Mouse (Mus musculus): ENCODE data around the gene Rock2. TPM values are rescaled to one million over a fixed set of nuclear protein-coding genes. Genes with fewer than 3 reads are reported as not detected.

The Rock2 gene
- polyA plus RNA-seq, 1 experiment from 2014 or later = 14.4 TPM

GRCm38 (mm10) chr12:16869091-16869778 is 25.5 kb upstream of the Rock2 start:
- H3K4me2 ChIP-seq = no peak overlapping the region
- H3K4me1 ChIP-seq (ENCODE audit: control insufficient read depth, insufficient read depth, low read length) = peaks cover 7% of the 10 kb centered on the region
- H3K9me3 ChIP-seq (ENCODE audit: control insufficient read depth, low read length) = no peaks in the 10 kb centered on the region
- WGBS = 79% methylated on average over 8 of the region's 8 CpGs
- H3K4me3 ChIP-seq (ENCODE audit: low read depth, low read length) = no peak overlapping the region
- ATAC-seq (ENCODE audit: low FRiP score) (no peak), DNase-seq (ENCODE audit: low spot score, missing footprints) (peak; percentile 19)
- no peak overlapping the region for H3K27ac ChIP-seq (ENCODE audit: low read depth, low read length)
- H3K9ac ChIP-seq (ENCODE audit: low read length) = no peak overlapping the region
- no peaks in the 10 kb centered on the region for H3K27me3 ChIP-seq (ENCODE audit: control insufficient read depth, insufficient read depth, low read length)
- no peaks in the 10 kb centered on the region for H3K36me3 ChIP-seq (ENCODE audit: control insufficient read depth, insufficient read depth, low read length)

- H3K27ac ChIP-seq (ENCODE audit: low read depth, low read length) = no peak overlapping the region
- H3K4me2 ChIP-seq = no peak overlapping the region
- 68% methylated on average over 9 of the region's 9 CpGs for WGBS
- H3K4me1 ChIP-seq (ENCODE audit: control insufficient read depth, insufficient read depth, low read length) = peaks cover 7% of the 10 kb centered on the region
- no peaks in the 10 kb centered on the region for H3K36me3 ChIP-seq (ENCODE audit: control insufficient read depth, insufficient read depth, low read length)
- DNase-seq (ENCODE audit: low spot score, missing footprints) (no peak), ATAC-seq (ENCODE audit: low FRiP score) (no peak)
- no peaks in the 10 kb centered on the region for H3K9me3 ChIP-seq (ENCODE audit: control insufficient read depth, low read length)
- no peak overlapping the region for H3K9ac ChIP-seq (ENCODE audit: low read length)
- no peaks in the 10 kb centered on the region for H3K27me3 ChIP-seq (ENCODE audit: control insufficient read depth, insufficient read depth, low read length)
- no peak overlapping the region for H3K4me3 ChIP-seq (ENCODE audit: low read depth, low read length)
Measured at GRCm38 (mm10) chr12:16869870-16870404, 24.8 kb upstream of the Rock2 start.

GRCm38 (mm10) chr12:16870405-16871068 is 24.2 kb upstream of the Rock2 start:
- Histone ChIP-seq H3K4me2 (no peak overlapping the region), H3K36me3 (ENCODE audit: control insufficient read depth, insufficient read depth, low read length) (no peaks in the 10 kb centered on the region), H3K4me1 (ENCODE audit: control insufficient read depth, insufficient read depth, low read length) (peaks cover 7% of the 10 kb centered on the region), H3K4me3 (ENCODE audit: low read depth, low read length) (no peak overlapping the region), H3K27me3 (ENCODE audit: control insufficient read depth, insufficient read depth, low read length) (no peaks in the 10 kb centered on the region), H3K9me3 (ENCODE audit: control insufficient read depth, low read length) (no peaks in the 10 kb centered on the region), H3K27ac (ENCODE audit: low read depth, low read length) (peak overlapping the region; percentile 20; the same call in 1 of the 2 replicates), H3K9ac (ENCODE audit: low read length) (no peak overlapping the region)
- DNase-seq (ENCODE audit: low spot score, missing footprints) (peak; percentile 89), ATAC-seq (ENCODE audit: low FRiP score) (no peak; the same call in 1 of the 2 replicates)
- 39% methylated on average over 8 of the region's 8 CpGs for WGBS

GRCm38 (mm10) chr12:16872006-16872405 is 22.7 kb upstream of the Rock2 start:
- H3K4me2 ChIP-seq = no peak overlapping the region
- H3K27me3 ChIP-seq (ENCODE audit: control insufficient read depth, insufficient read depth, low read length) = no peaks in the 10 kb centered on the region
- WGBS = 76% methylated on average over 1 of the region's 1 CpGs
- H3K4me3 ChIP-seq (ENCODE audit: low read depth, low read length) = no peak overlapping the region
- H3K36me3 ChIP-seq (ENCODE audit: control insufficient read depth, insufficient read depth, low read length) = no peaks in the 10 kb centered on the region
- ATAC-seq (ENCODE audit: low FRiP score) = no peak
- no peak overlapping the region for H3K27ac ChIP-seq (ENCODE audit: low read depth, low read length)
- peaks cover 10% of the 10 kb centered on the region for H3K4me1 ChIP-seq (ENCODE audit: control insufficient read depth, insufficient read depth, low read length)
- no peak overlapping the region for H3K9ac ChIP-seq (ENCODE audit: low read length)
- DNase-seq (ENCODE audit: low spot score, missing footprints) = no peak
- no peaks in the 10 kb centered on the region for H3K9me3 ChIP-seq (ENCODE audit: control insufficient read depth, low read length)

GRCm38 (mm10) chr12:16872926-16873464 is 21.7 kb upstream of the Rock2 start:
- H3K27ac ChIP-seq (ENCODE audit: low read depth, low read length) = no peak overlapping the region
- H3K9ac ChIP-seq (ENCODE audit: low read length) = no peak overlapping the region
- no peaks in the 10 kb centered on the region for H3K9me3 ChIP-seq (ENCODE audit: control insufficient read depth, low read length)
- no peaks in the 10 kb centered on the region for H3K36me3 ChIP-seq (ENCODE audit: control insufficient read depth, insufficient read depth, low read length)
- no peaks in the 10 kb centered on the region for H3K27me3 ChIP-seq (ENCODE audit: control insufficient read depth, insufficient read depth, low read length)
- H3K4me2 ChIP-seq = no peak overlapping the region
- 90% methylated on average over 7 of the region's 7 CpGs for WGBS
- ATAC-seq (ENCODE audit: low FRiP score) (no peak), DNase-seq (ENCODE audit: low spot score, missing footprints) (peak; percentile 61)
- H3K4me3 ChIP-seq (ENCODE audit: low read depth, low read length) = no peak overlapping the region
- H3K4me1 ChIP-seq (ENCODE audit: control insufficient read depth, insufficient read depth, low read length) = peaks cover 10% of the 10 kb centered on the region

GRCm38 (mm10) chr12:16873549-16873948 is 21.1 kb upstream of the Rock2 start:
- ATAC-seq (ENCODE audit: low FRiP score) (no peak), DNase-seq (ENCODE audit: low spot score, missing footprints) (peak; percentile 21)
- WGBS = 91% methylated on average over 7 of the region's 7 CpGs
- H3K4me2 ChIP-seq = no peak overlapping the region
- H3K9ac ChIP-seq (ENCODE audit: low read length) = no peak overlapping the region
- H3K36me3 ChIP-seq (ENCODE audit: control insufficient read depth, insufficient read depth, low read length) = no peaks in the 10 kb centered on the region
- peaks cover 10% of the 10 kb centered on the region for H3K4me1 ChIP-seq (ENCODE audit: control insufficient read depth, insufficient read depth, low read length)
- no peak overlapping the region for H3K4me3 ChIP-seq (ENCODE audit: low read depth, low read length)
- H3K9me3 ChIP-seq (ENCODE audit: control insufficient read depth, low read length) = no peaks in the 10 kb centered on the region
- no peak overlapping the region for H3K27ac ChIP-seq (ENCODE audit: low read depth, low read length)
- H3K27me3 ChIP-seq (ENCODE audit: control insufficient read depth, insufficient read depth, low read length) = no peaks in the 10 kb centered on the region

- no peak overlapping the region for H3K4me2 ChIP-seq
- whole genome bisulfite sequencing = 61% methylated on average over 2 of the region's 2 CpGs
- no peaks in the 10 kb centered on the region for H3K27me3 ChIP-seq (ENCODE audit: control insufficient read depth, insufficient read depth, low read length)
- no peaks in the 10 kb centered on the region for H3K9me3 ChIP-seq (ENCODE audit: control insufficient read depth, low read length)
- peaks cover 10% of the 10 kb centered on the region for H3K4me1 ChIP-seq (ENCODE audit: control insufficient read depth, insufficient read depth, low read length)
- H3K27ac ChIP-seq (ENCODE audit: low read depth, low read length) = no peak overlapping the region
- no peaks in the 10 kb centered on the region for H3K36me3 ChIP-seq (ENCODE audit: control insufficient read depth, insufficient read depth, low read length)
- H3K9ac ChIP-seq (ENCODE audit: low read length) = no peak overlapping the region
- DNase-seq (ENCODE audit: low spot score, missing footprints) (peak; percentile 26), ATAC-seq (ENCODE audit: low FRiP score) (no peak)
- no peak overlapping the region for H3K4me3 ChIP-seq (ENCODE audit: low read depth, low read length)
Measured at GRCm38 (mm10) chr12:16874086-16874485, 20.6 kb upstream of the Rock2 start.

- no peak overlapping the region for H3K4me3 ChIP-seq (ENCODE audit: low read depth, low read length)
- H3K27me3 ChIP-seq (ENCODE audit: control insufficient read depth, insufficient read depth, low read length) = no peaks in the 10 kb centered on the region
- H3K36me3 ChIP-seq (ENCODE audit: control insufficient read depth, insufficient read depth, low read length) = no peaks in the 10 kb centered on the region
- peaks cover 8% of the 10 kb centered on the region for H3K4me1 ChIP-seq (ENCODE audit: control insufficient read depth, insufficient read depth, low read length)
- WGBS = 82% methylated on average over 4 of the region's 4 CpGs
- H3K4me2 ChIP-seq = no peak overlapping the region
- DNase-seq (ENCODE audit: low spot score, missing footprints) = peak; percentile 73
- H3K9ac ChIP-seq (ENCODE audit: low read length) = no peak overlapping the region
- no peak overlapping the region for H3K27ac ChIP-seq (ENCODE audit: low read depth, low read length)
- ATAC-seq (ENCODE audit: low FRiP score) = no peak
- H3K9me3 ChIP-seq (ENCODE audit: control insufficient read depth, low read length) = no peaks in the 10 kb centered on the region
Measured at GRCm38 (mm10) chr12:16875269-16875668, 19.4 kb upstream of the Rock2 start.

- DNase-seq (ENCODE audit: low spot score, missing footprints) = peak; percentile 78
- H3K9ac ChIP-seq (ENCODE audit: low read length) = no peak overlapping the region
- 81% methylated on average over 7 of the region's 7 CpGs for WGBS
- peaks cover 4% of the 10 kb centered on the region; the same call in 1 of the 2 replicates for H3K4me1 ChIP-seq (ENCODE audit: control insufficient read depth, insufficient read depth, low read length)
- H3K4me3 ChIP-seq (ENCODE audit: low read depth, low read length) = no peak overlapping the region
- ATAC-seq (ENCODE audit: low FRiP score) = no peak
- no peak overlapping the region for H3K27ac ChIP-seq (ENCODE audit: low read depth, low read length)
- no peaks in the 10 kb centered on the region for H3K36me3 ChIP-seq (ENCODE audit: control insufficient read depth, insufficient read depth, low read length)
- no peaks in the 10 kb centered on the region for H3K9me3 ChIP-seq (ENCODE audit: control insufficient read depth, low read length)
- H3K27me3 ChIP-seq (ENCODE audit: control insufficient read depth, insufficient read depth, low read length) = no peaks in the 10 kb centered on the region
- no peak overlapping the region for H3K4me2 ChIP-seq
Measured at GRCm38 (mm10) chr12:16875678-16876077, 19.0 kb upstream of the Rock2 start.

All from midbrain, embryonic 11.5 days (tissue).